Mouse (Mus musculus) CD4-positive naive resting alpha-beta T cell, adult 57 days (primary cell): ENCODE data around the gene Olfr815. TPM values are rescaled to one million over a fixed set of nuclear protein-coding genes. Genes with fewer than 3 reads are reported as not detected.

Experiments used
- total RNA-seq: library from RNA; stranded (reverse); gene quantifications from one replicate; pipeline ENCODE4 v1.2.4, GENCODE M21; 2023

Gene Olfr815
- not detected for total RNA-seq

DNA sequence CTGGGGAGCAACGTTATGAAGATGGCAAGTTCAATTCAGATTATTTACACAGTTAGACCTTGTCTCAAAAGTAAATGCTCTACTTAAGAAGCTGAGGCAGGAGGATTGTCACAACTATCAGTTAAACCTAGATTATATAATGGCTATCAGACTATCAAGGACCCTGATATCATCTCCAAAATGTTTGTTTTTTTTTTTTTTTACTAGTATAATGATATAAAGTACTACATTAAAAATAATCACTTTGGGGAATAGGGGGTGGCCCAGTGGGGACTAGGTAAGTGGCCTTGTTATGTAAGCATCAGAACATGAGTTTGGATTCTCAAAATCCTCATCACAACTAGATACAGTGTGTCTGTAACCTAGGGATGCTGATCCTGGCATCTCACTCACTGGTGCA lies at the start of gene Olfr815:
Gene Olfr815, minus strand, starts transcription at position 101 of the 400 bp plus-strand sequence.

GRCm38 (mm10) chr10:129949000-129949399 lies 43.3 kb upstream of the Olfr815 start, which contains the start of gene Olfr818:
TSS of gene Olfr818 (minus strand) at chr10:129949100.

DNA sequence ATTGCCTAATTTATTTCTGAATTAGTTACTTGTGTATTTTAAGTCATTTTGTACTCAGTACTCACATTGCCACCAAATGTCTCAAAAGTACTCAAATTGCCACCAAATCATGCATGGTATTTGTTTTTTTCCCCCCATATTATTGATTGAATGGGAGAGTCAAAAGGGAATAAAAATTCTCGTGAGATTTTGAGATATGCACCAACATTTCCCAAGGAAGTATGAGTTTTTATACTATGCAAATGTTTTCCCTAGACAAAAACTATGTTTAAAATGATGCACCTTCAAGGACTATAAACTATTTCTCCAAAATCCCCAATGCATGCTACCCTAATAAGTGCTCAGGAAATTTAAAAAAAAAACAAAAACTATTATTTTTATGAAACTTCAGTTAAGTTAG lies 9.8 kb upstream of the Olfr815 start, which contains the start of gene Olfr816:
Gene Olfr816, minus strand, starts transcription at position 101 of the 400 bp plus-strand sequence.

DNA sequence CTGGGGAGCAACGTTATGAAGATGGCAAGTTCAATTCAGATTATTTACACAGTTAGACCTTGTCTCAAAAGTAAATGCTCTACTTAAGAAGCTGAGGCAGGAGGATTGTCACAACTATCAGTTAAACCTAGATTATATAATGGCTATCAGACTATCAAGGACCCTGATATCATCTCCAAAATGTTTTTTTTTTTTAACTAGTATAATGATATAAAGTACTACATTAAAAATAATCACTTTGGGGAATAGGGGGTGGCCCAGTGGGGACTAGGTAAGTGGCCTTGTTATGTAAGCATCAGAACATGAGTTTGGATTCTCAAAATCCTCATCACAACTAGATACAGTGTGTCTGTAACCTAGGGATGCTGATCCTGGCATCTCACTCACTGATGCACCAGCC lies 25.9 kb downstream of the Olfr815 start, which contains the start of gene Olfr814:
Gene Olfr814, minus strand, starts transcription at position 101 of the 400 bp plus-strand sequence.

GRCm38 (mm10) chr10:129855067-129855466 lies 50.6 kb downstream of the Olfr815 start, which contains the start of gene Olfr813:
TSS of gene Olfr813 (plus strand) at chr10:129855367.

Other genes with a start within 250 kb of the Olfr815 start
- not detected for gene Olfr800, start 248.2 kb downstream of the Olfr815 start, total RNA-seq
- not detected for gene Olfr801, start 232.0 kb downstream of the Olfr815 start, total RNA-seq
- not detected for gene Olfr802, start 217.7 kb downstream of the Olfr815 start, total RNA-seq
- not detected for gene Olfr803, start 211.6 kb downstream of the Olfr815 start, total RNA-seq
- not detected for gene Olfr804, start 202.7 kb downstream of the Olfr815 start, total RNA-seq
- not detected for gene Olfr805, start 176.5 kb downstream of the Olfr815 start, total RNA-seq
- not detected for gene Olfr806, start 163.9 kb downstream of the Olfr815 start, total RNA-seq
- not detected for gene Olfr807, start 148.1 kb downstream of the Olfr815 start, total RNA-seq
- not detected for gene Olfr808, start 140.4 kb downstream of the Olfr815 start, total RNA-seq
- gene Olfr809, start 131.2 kb downstream of the Olfr815 start, total RNA-seq, result not detected
- not detected for gene Olfr810, start 111.0 kb downstream of the Olfr815 start, total RNA-seq
- gene Olfr811, start 101.5 kb downstream of the Olfr815 start, total RNA-seq, result not detected
- not detected for gene Olfr812, start 59.8 kb downstream of the Olfr815 start, total RNA-seq
- not detected for gene Olfr813, start 50.5 kb downstream of the Olfr815 start, total RNA-seq
- gene Olfr814, start 26.0 kb downstream of the Olfr815 start, total RNA-seq, result not detected
- not detected for gene Olfr816, start 9.7 kb upstream of the Olfr815 start, total RNA-seq
- not detected for gene Olfr818, start 43.2 kb upstream of the Olfr815 start, total RNA-seq
- gene Olfr819, start 61.4 kb upstream of the Olfr815 start, total RNA-seq, result not detected
- gene Olfr247, start 70.3 kb upstream of the Olfr815 start, total RNA-seq, result not detected
- not detected for gene Gm10310, start 79.2 kb upstream of the Olfr815 start, total RNA-seq
- not detected for gene Olfr820, start 106.8 kb upstream of the Olfr815 start, total RNA-seq
- gene Olfr821, start 124.5 kb upstream of the Olfr815 start, total RNA-seq, result not detected
- not detected for gene Olfr822, start 165.3 kb upstream of the Olfr815 start, total RNA-seq
- gene Olfr823, start 209.5 kb upstream of the Olfr815 start, total RNA-seq, result not detected
- not detected for gene Olfr824, start 224.1 kb upstream of the Olfr815 start, total RNA-seq